Mouse (Mus musculus) lung, adult 2 months (tissue): ENCODE results near the gene Ip6k3. TPM values are rescaled to one million over a fixed set of nuclear protein-coding genes. Genes with fewer than 3 reads are reported as not detected.
A peak's percentile ranks its signal among the peaks of the same experiment; 100 is the strongest.

Source experiments
- DNase-seq: peaks from one replicate; pipeline ENCODE4 v3.0.0; 2022
- H3K4me1 ChIP-seq: fragments of 200-500 bp; 2 replicates; pipeline ENCODE4 v1.6.1; 2011; ENCODE audit warnings: low read length; ENCODE audit not compliant: control insufficient read depth, insufficient read depth
- H3K4me3 ChIP-seq: fragments of 200-500 bp; replicated peaks from 2 replicates; pipeline ENCODE3; 2011; ENCODE audit warnings: low read depth, mild to moderate bottlenecking, control low read depth, low read length; ENCODE audit errors: extremely low read depth
- CTCF ChIP-seq: fragments of 200-500 bp; IDR thresholded peaks from 2 replicates; pipeline ENCODE4 v1.5.1; 2011; ENCODE audit warnings: mild to moderate bottlenecking, low read length, control low read depth; ENCODE audit not compliant: insufficient read depth
- POLR2A ChIP-seq: fragments of 200-500 bp; IDR thresholded peaks from 2 replicates; pipeline ENCODE4 v1.6.1; 2011; ENCODE audit warnings: low read depth, mild to moderate bottlenecking, control low read depth, low read length, borderline replicate concordance; ENCODE audit errors: extremely low read depth
- WGBS: fragments of 180-500 bp; shearing (Covaris S2); methylation state at CpG from one replicate; pipeline ENCODE4 v1.1.7; 2018; 5-methylcytosine and 5-hydroxymethylcytosine counted together
- polyA plus RNA-seq: library from polyadenylated mRNA; depleted of rRNA; stranded (reverse); fragments of >200 nt; gene quantifications from 2 replicates; pipeline ENCODE4 v1.2.3, GENCODE M21; 2012

Ip6k3 gene
- polyA plus RNA-seq, 1 experiment = 3.6 TPM

GRCm38 (mm10) chr17:27199864-27200263, 32.3 kb upstream of the Ip6k3 start:
- no peak for DNase-seq
- WGBS = 79% methylated on average over 7 of the region's 7 CpGs
- 0 out of 2 replicates have a peak, but pooled peaks cover 3% of the 10 kb centered on the region for H3K4me1 ChIP-seq
- H3K4me3 ChIP-seq = no peak overlapping the region
- TF ChIP-seq POLR2A (no peak), CTCF (no peak)

GRCm38 (mm10) chr17:27199205-27199604, 31.6 kb upstream of the Ip6k3 start:
- no peak for DNase-seq
- Histone ChIP-seq H3K4me1 (peaks cover 3% of the 10 kb centered on the region; the same call in 1 of the 2 replicates), H3K4me3 (no peak overlapping the region)
- TF ChIP-seq CTCF (no peak), POLR2A (no peak)
- WGBS = 94% methylated on average over 9 of the region's 9 CpGs

- no peak overlapping the region for H3K4me3 ChIP-seq
- no peaks in the 10 kb centered on the region; the same call in 1 of the 2 replicates for H3K4me1 ChIP-seq
- no peak for DNase-seq
- TF ChIP-seq POLR2A (no peak), CTCF (no peak)
- WGBS = 74% methylated on average over 9 of the region's 9 CpGs
Observed at GRCm38 (mm10) chr17:27196206-27196605, 28.6 kb upstream of the Ip6k3 start.

GRCm38 (mm10) chr17:27194258-27195185, 26.9 kb upstream of the Ip6k3 start:
- no peaks in the 10 kb centered on the region; the same call in 1 of the 2 replicates for H3K4me1 ChIP-seq
- 64% methylated on average over 20 of the region's 20 CpGs for WGBS
- DNase-seq = no peak
- TF ChIP-seq POLR2A (no peak), CTCF (no peak)
- no peak overlapping the region for H3K4me3 ChIP-seq

- Histone ChIP-seq H3K4me1 (no peaks in the 10 kb centered on the region; the same call in 1 of the 2 replicates), H3K4me3 (no peak overlapping the region)
- TF ChIP-seq POLR2A (no peak), CTCF (no peak)
- no peak for DNase-seq
- WGBS = 67% methylated on average over 5 of the region's 5 CpGs
Observed at GRCm38 (mm10) chr17:27191804-27192203, 24.2 kb upstream of the Ip6k3 start.

- DNase-seq = no peak
- no peak overlapping the region for H3K4me3 ChIP-seq
- 74% methylated on average over 6 of the region's 6 CpGs for WGBS
- H3K4me1 ChIP-seq = no peaks in the 10 kb centered on the region; the same call in 1 of the 2 replicates
- TF ChIP-seq POLR2A (no peak), CTCF (no peak)
Observed at GRCm38 (mm10) chr17:27191189-27191588, 23.6 kb upstream of the Ip6k3 start.

GRCm38 (mm10) chr17:27189640-27190216, 22.1 kb upstream of the Ip6k3 start:
- 42% methylated on average over 10 of the region's 10 CpGs for WGBS
- H3K4me1 ChIP-seq = no peaks in the 10 kb centered on the region; the same call in 1 of the 2 replicates
- no peak overlapping the region for H3K4me3 ChIP-seq
- TF ChIP-seq CTCF = peak; percentile 91
- TF ChIP-seq POLR2A = no peak; the same call in 1 of the 2 replicates
- peak; percentile 54 for DNase-seq

GRCm38 (mm10) chr17:27188883-27189282, 21.3 kb upstream of the Ip6k3 start:
- no peak for TF ChIP-seq CTCF
- TF ChIP-seq POLR2A = no peak
- DNase-seq = no peak
- WGBS = 66% methylated on average over 9 of the region's 9 CpGs
- H3K4me3 ChIP-seq = no peak overlapping the region
- no peaks in the 10 kb centered on the region for H3K4me1 ChIP-seq

- WGBS = 58% methylated on average over 5 of the region's 5 CpGs
- no peak for TF ChIP-seq CTCF
- TF ChIP-seq POLR2A = no peak
- Histone ChIP-seq H3K4me1 (no peaks in the 10 kb centered on the region), H3K4me3 (no peak overlapping the region)
- DNase-seq = no peak
Observed at GRCm38 (mm10) chr17:27187059-27187458, 19.5 kb upstream of the Ip6k3 start.
